Mouse (Mus musculus) neural tube, embryonic 15.5 days (tissue): ENCODE measurements around the gene Epha10. TPM values are rescaled to one million over a fixed set of nuclear protein-coding genes. Genes with fewer than 3 reads are reported as not detected.

Experiments used
- ATAC-seq: fragments of 200-750 bp; cut with Nextera tagmentation; 2 replicates; pipeline ENCODE4 v1.8.0; 2017; ENCODE audit warnings: mild to moderate bottlenecking, moderate TSS enrichment, moderate library complexity; ENCODE audit not compliant: low FRiP score
- H3K27ac ChIP-seq: fragments of 300-500 bp; sonication (generic); replicated peaks from 2 replicates; pipeline ENCODE4 v1.5.1; 2015; ENCODE audit warnings: mild to moderate bottlenecking, inconsistent platforms
- H3K27me3 ChIP-seq: fragments of 300-500 bp; sonication (generic); replicated peaks from 2 replicates; pipeline ENCODE4 v1.6.1; 2015; ENCODE audit warnings: inconsistent platforms
- H3K36me3 ChIP-seq: fragments of 300-500 bp; sonication (generic); 2 replicates; pipeline ENCODE4 v1.6.1; 2015; ENCODE audit warnings: inconsistent platforms
- H3K4me1 ChIP-seq: fragments of 300-500 bp; sonication (generic); 2 replicates; pipeline ENCODE4 v1.6.1; 2015; ENCODE audit warnings: inconsistent platforms
- H3K4me2 ChIP-seq: fragments of 300-500 bp; sonication (generic); 2 replicates; pipeline ENCODE4 v1.6.1; 2015; ENCODE audit warnings: inconsistent platforms, mild to moderate bottlenecking, moderate library complexity
- H3K4me3 ChIP-seq: fragments of 300-500 bp; sonication (generic); replicated peaks from 2 replicates; pipeline ENCODE4 v1.5.1; 2015; ENCODE audit warnings: mild to moderate bottlenecking, inconsistent platforms
- H3K9ac ChIP-seq: fragments of 300-500 bp; sonication (generic); replicated peaks from 2 replicates; pipeline ENCODE4 v1.6.1; 2015; ENCODE audit warnings: mild to moderate bottlenecking, inconsistent platforms
- H3K9me3 ChIP-seq: fragments of 300-500 bp; sonication (generic); replicated peaks from 2 replicates; pipeline ENCODE4 v1.6.1; 2016; ENCODE audit warnings: inconsistent platforms
- WGBS: fragments of 180-500 bp; shearing (Covaris S2); methylation state at CpG from one replicate; pipeline ENCODE4 v1.1.7; 2015; ENCODE audit warnings: mixed read lengths; 5-methylcytosine and 5-hydroxymethylcytosine counted together
- polyA plus RNA-seq: library from polyadenylated mRNA; unstranded; fragments of >200 nt; fragmentation: Nextera tagmentation; extraction: Ambion mirVana; gene quantifications from 2 replicates; pipeline ENCODE4 v1.2.1, GENCODE M21; 2015

Gene Epha10
- polyA plus RNA-seq, 1 experiment from 2014 or later = 13.7 TPM

- ATAC-seq = no peak
- Histone ChIP-seq H3K9me3 (no peaks in the 10 kb centered on the region), H3K4me1 (peaks cover 12% of the 10 kb centered on the region; the same call in 1 of the 2 replicates), H3K4me3 (no peak overlapping the region), H3K27me3 (no peaks in the 10 kb centered on the region), H3K36me3 (no peaks in the 10 kb centered on the region), H3K4me2 (no peak overlapping the region), H3K27ac (no peak overlapping the region), H3K9ac (no peak overlapping the region)
- 42% methylated on average over 10 of the region's 10 CpGs for WGBS
These were observed 70.3 kb downstream of the Epha10 start for GRCm38 (mm10) chr4:124951036-124951433.

DNA sequence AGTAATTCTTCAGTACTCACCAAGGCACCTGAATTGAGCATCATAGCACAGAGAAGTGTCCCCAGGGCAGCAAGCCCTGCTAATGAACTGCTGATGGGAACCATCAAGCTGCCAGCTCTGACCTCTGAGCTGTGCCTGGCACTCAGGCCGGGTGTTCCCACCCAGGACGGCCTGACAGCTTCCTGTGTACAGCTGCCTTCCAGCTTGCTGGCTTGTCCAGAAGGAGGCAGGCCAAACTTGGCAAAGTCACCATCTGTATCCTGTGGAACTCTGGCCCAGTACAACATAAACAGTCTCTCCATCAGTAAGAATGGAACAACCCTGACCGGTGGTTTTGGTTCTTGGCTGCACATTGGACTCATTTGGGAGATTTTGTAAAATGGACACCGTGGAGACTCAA, 72.8 kb downstream of the Epha10 start:
- H3K4me3 ChIP-seq = no peak overlapping the region
- ATAC-seq = no peak
- no peak overlapping the region for H3K9ac ChIP-seq
- no peak overlapping the region for H3K27ac ChIP-seq
- H3K36me3 ChIP-seq = no peaks in the 10 kb centered on the region
- H3K4me1 ChIP-seq = peaks cover 12% of the 10 kb centered on the region; the same call in 1 of the 2 replicates
- WGBS = 78% methylated on average over 4 of the region's 4 CpGs
- H3K27me3 ChIP-seq = no peaks in the 10 kb centered on the region
- H3K4me2 ChIP-seq = no peak overlapping the region
- H3K9me3 ChIP-seq = no peaks in the 10 kb centered on the region

DNA sequence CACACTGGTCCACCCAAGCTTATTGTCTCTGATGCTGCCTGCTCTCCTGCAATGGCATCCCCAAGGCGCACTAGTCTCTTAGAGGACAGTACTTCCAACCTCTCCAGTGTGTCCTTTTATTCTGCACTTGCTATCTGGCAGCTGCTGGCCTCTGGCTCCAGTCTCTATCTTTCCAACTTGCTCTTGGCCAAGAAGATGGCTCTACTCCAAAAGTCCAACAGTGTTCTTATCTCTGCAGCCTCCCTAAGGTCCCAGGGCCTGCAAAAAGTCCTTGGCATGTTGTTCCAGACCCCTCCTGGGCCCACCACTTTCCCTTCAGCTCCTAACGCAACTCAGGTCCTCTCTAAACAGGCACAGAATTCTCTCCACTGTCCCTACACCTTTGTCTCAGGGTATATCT, 76.6 kb downstream of the Epha10 start:
- Histone ChIP-seq H3K4me1 (no peaks in the 10 kb centered on the region), H3K9ac (no peak overlapping the region), H3K27me3 (no peaks in the 10 kb centered on the region), H3K4me2 (no peak overlapping the region), H3K9me3 (no peaks in the 10 kb centered on the region), H3K36me3 (no peaks in the 10 kb centered on the region), H3K4me3 (no peak overlapping the region), H3K27ac (no peak overlapping the region)
- 95% methylated on average over 2 of the region's 2 CpGs for WGBS
- no peak for ATAC-seq

- WGBS = 54% methylated on average over 11 of the region's 11 CpGs
These were observed 78.4 kb downstream of the Epha10 start for GRCm38 (mm10) chr4:124959062-124959461.

DNA sequence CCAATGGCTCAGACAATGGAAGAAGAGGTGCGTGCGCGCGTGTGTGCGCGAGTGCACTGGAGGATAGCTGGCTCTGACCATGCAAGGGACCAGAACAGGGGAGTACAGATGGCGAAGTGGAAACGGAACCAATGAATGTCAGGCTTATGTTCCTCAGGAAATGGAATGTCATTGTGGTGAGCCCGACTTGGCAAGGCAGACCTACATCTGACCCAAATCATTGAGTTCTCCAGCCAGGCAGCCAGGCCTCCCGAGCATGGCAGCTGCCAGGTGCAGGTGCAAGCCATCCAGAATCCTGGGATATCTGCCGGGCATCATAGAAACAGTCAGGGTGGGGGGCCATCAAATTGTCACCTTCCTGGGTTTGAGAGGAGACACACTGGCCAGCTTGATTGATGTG, 80.2 kb downstream of the Epha10 start:
- 89% methylated on average over 11 of the region's 11 CpGs for WGBS
- Histone ChIP-seq H3K4me1 (peaks cover 6% of the 10 kb centered on the region; the same call in 1 of the 2 replicates), H3K4me2 (no peak overlapping the region), H3K9ac (no peak overlapping the region), H3K9me3 (no peaks in the 10 kb centered on the region), H3K27ac (no peak overlapping the region), H3K4me3 (no peak overlapping the region), H3K36me3 (no peaks in the 10 kb centered on the region), H3K27me3 (no peaks in the 10 kb centered on the region)
- no peak for ATAC-seq

More at GRCm38 (mm10) chr4:124959062-124959461, 78.4 kb downstream of the Epha10 start:
- no peaks in the 10 kb centered on the region for H3K36me3 ChIP-seq
- H3K4me2 ChIP-seq = no peak overlapping the region
- H3K27ac ChIP-seq = no peak overlapping the region
- no peaks in the 10 kb centered on the region for H3K27me3 ChIP-seq
- H3K9me3 ChIP-seq = no peaks in the 10 kb centered on the region
- no peaks in the 10 kb centered on the region for H3K4me1 ChIP-seq
- no peak overlapping the region for H3K4me3 ChIP-seq
- ATAC-seq = no peak
- H3K9ac ChIP-seq = no peak overlapping the region

GRCm38 (mm10) chr4:124962576-124962975, 81.9 kb downstream of the Epha10 start:
- no peak for ATAC-seq
- H3K9me3 ChIP-seq = no peaks in the 10 kb centered on the region
- no peak overlapping the region for H3K9ac ChIP-seq
- H3K4me3 ChIP-seq = no peak overlapping the region
- WGBS = 79% methylated on average over 11 of the region's 11 CpGs
- H3K27me3 ChIP-seq = no peaks in the 10 kb centered on the region
- no peak overlapping the region for H3K27ac ChIP-seq
- H3K4me1 ChIP-seq = peaks cover 6% of the 10 kb centered on the region; the same call in 1 of the 2 replicates
- no peak overlapping the region for H3K4me2 ChIP-seq
- H3K36me3 ChIP-seq = no peaks in the 10 kb centered on the region

GRCm38 (mm10) chr4:124964912-124965599, 84.4 kb downstream of the Epha10 start:
- Histone ChIP-seq H3K4me3 (no peak overlapping the region), H3K9me3 (no peaks in the 10 kb centered on the region), H3K36me3 (no peaks in the 10 kb centered on the region), H3K27ac (no peak overlapping the region), H3K27me3 (no peaks in the 10 kb centered on the region), H3K4me2 (no peak overlapping the region), H3K9ac (no peak overlapping the region), H3K4me1 (peaks cover 6% of the 10 kb centered on the region; the same call in 1 of the 2 replicates)
- ATAC-seq = no peak
- 13% methylated on average over 8 of the region's 8 CpGs for WGBS

Other genes with a start within 250 kb of the Epha10 start
- gene Pou3f1, start 224.1 kb upstream of the Epha10 start, polyA plus RNA-seq = 4.7 and 6.8 TPM in 2 replicates
- 41.4 and 47.8 TPM in 2 replicates for gene Utp11, start 187.3 kb upstream of the Epha10 start, polyA plus RNA-seq
- 1.8 and 3.3 TPM in 2 replicates for gene Fhl3, start 180.2 kb upstream of the Epha10 start, polyA plus RNA-seq
- gene Sf3a3, start 166.1 kb upstream of the Epha10 start, polyA plus RNA-seq = 88.4 and 105 TPM in 2 replicates
- gene Inpp5b, start 139.0 kb upstream of the Epha10 start, polyA plus RNA-seq = 20.6 and 24.9 TPM in 2 replicates
- 9.8 and 10.2 TPM in 2 replicates for gene Mtf1, start 78.8 kb upstream of the Epha10 start, polyA plus RNA-seq
- gene Yrdc, start 30.2 kb upstream of the Epha10 start, polyA plus RNA-seq = 43.2 and 44.9 TPM in 2 replicates
- gene 1110065P20Rik, start 29.7 kb upstream of the Epha10 start, polyA plus RNA-seq = 82.5 and 106 TPM in 2 replicates
- gene Maneal, start 18.7 kb upstream of the Epha10 start, polyA plus RNA-seq = 10.4 and 17.8 TPM in 2 replicates
- gene 9930104L06Rik, start 56.1 kb downstream of the Epha10 start, polyA plus RNA-seq = 14.2 and 15.2 TPM in 2 replicates
- gene Cdca8, start 58.4 kb downstream of the Epha10 start, polyA plus RNA-seq = 22.1 and 51.7 TPM in 2 replicates
- 1.2 and 2.8 TPM in 2 replicates for gene Rspo1, start 105.5 kb downstream of the Epha10 start, polyA plus RNA-seq
- 88.6 and 91.7 TPM in 2 replicates for gene Gnl2, start 135.7 kb downstream of the Epha10 start, polyA plus RNA-seq
- 0.70 and 0.79 TPM in 2 replicates for gene Dnali1, start 184.8 kb downstream of the Epha10 start, polyA plus RNA-seq
- gene Snip1, start 185.8 kb downstream of the Epha10 start, polyA plus RNA-seq = 24.1 and 24.3 TPM in 2 replicates
- 141 and 164 TPM in 2 replicates for gene Meaf6, start 204.2 kb downstream of the Epha10 start, polyA plus RNA-seq
- gene Zc3h12a, start 246.9 kb downstream of the Epha10 start, polyA plus RNA-seq = 0.15 and 0.68 TPM in 2 replicates